Mouse (Mus musculus) thymus, adult 2 months (tissue): ENCODE results near the gene Nsf. TPM values are rescaled to one million over a fixed set of nuclear protein-coding genes. Genes with fewer than 3 reads are reported as not detected.
A peak's percentile ranks its signal among the peaks of the same experiment; 100 is the strongest.

Experiments used
- DNase-seq: peaks from one replicate; pipeline ENCODE4 v3.0.0; 2021
- H3K27ac ChIP-seq: fragments of 200-500 bp; 2 replicates; pipeline ENCODE4 v1.5.1; 2012; ENCODE audit warnings: low read length, control low read depth; ENCODE audit not compliant: control insufficient read depth, insufficient read depth
- H3K27me3 ChIP-seq: fragments of 200-500 bp; 2 replicates; pipeline ENCODE4 v1.6.1; 2012; ENCODE audit warnings: mild to moderate bottlenecking, low read length, moderate library complexity, mixed read lengths; ENCODE audit not compliant: control insufficient read depth, insufficient read depth
- H3K36me3 ChIP-seq: fragments of 200-500 bp; 2 replicates; pipeline ENCODE4 v1.6.1; 2012; ENCODE audit warnings: mild to moderate bottlenecking, low read length, moderate library complexity; ENCODE audit not compliant: control insufficient read depth, insufficient read depth
- H3K4me1 ChIP-seq: fragments of 200-500 bp; replicated peaks from 2 replicates; pipeline ENCODE4 v1.6.1; 2012; ENCODE audit warnings: low read length; ENCODE audit not compliant: control insufficient read depth, insufficient read depth
- H3K4me3 ChIP-seq: fragments of 200-500 bp; 2 replicates; pipeline ENCODE4 v1.5.1; 2012; ENCODE audit warnings: mild to moderate bottlenecking, low read length, control low read depth, moderate library complexity; ENCODE audit not compliant: control insufficient read depth, insufficient read depth
- CTCF ChIP-seq: fragments of 200-500 bp; IDR thresholded peaks from 2 replicates; pipeline ENCODE4 v1.5.1; 2012; ENCODE audit warnings: mild to moderate bottlenecking, control low read depth, low read length, moderate library complexity, borderline replicate concordance; ENCODE audit not compliant: control insufficient read depth, poor library complexity, insufficient read depth; ENCODE audit errors: extremely low read depth
- POLR2A ChIP-seq: fragments of 200-500 bp; IDR thresholded peaks from 2 replicates; pipeline ENCODE4 v1.6.1; 2012; ENCODE audit warnings: mild to moderate bottlenecking, low read length, control low read depth, moderate library complexity; ENCODE audit not compliant: control insufficient read depth, poor library complexity, insufficient read depth; ENCODE audit errors: extremely low read depth
- WGBS: fragments of 180-500 bp; shearing (Covaris S2); methylation state at CpG from one replicate; pipeline ENCODE4 v1.1.7; 2018; 5-methylcytosine and 5-hydroxymethylcytosine counted together
- polyA plus RNA-seq: library from polyadenylated mRNA; depleted of rRNA; stranded (reverse); fragments of >200 nt; gene quantifications from 2 replicates; pipeline ENCODE4 v1.2.3, GENCODE M21; 2012

Gene Nsf
- polyA plus RNA-seq, 1 experiment = 52.5 TPM

GRCm38 (mm10) chr11:103969278-103969677 is 15.4 kb upstream of the Nsf start:
- no peak overlapping the region for H3K4me3 ChIP-seq
- TF ChIP-seq CTCF (no peak), POLR2A (no peak)
- H3K36me3 ChIP-seq = peaks cover 15% of the 10 kb centered on the region
- 93% methylated on average over 5 of the region's 5 CpGs for WGBS
- no peak for DNase-seq
- no peak overlapping the region for H3K27ac ChIP-seq
- H3K27me3 ChIP-seq = no peaks in the 10 kb centered on the region
- H3K4me1 ChIP-seq = 0 out of 2 replicates have a peak, but pooled peaks cover 3% of the 10 kb centered on the region

GRCm38 (mm10) chr11:103967106-103967735 is 13.4 kb upstream of the Nsf start:
- WGBS = 5% methylated on average over 20 of the region's 20 CpGs
- Histone ChIP-seq H3K4me1 (0 out of 2 replicates have a peak, but pooled peaks cover 3% of the 10 kb centered on the region), H3K4me3 (peak overlapping the region; percentile 80), H3K27me3 (no peaks in the 10 kb centered on the region), H3K27ac (no peak overlapping the region), H3K36me3 (no peaks in the 10 kb centered on the region)
- TF ChIP-seq CTCF = no peak
- no peak for DNase-seq

- DNase-seq = no peak
- TF ChIP-seq POLR2A = no peak
- TF ChIP-seq CTCF = no peak
- WGBS = 85% methylated on average over 4 of the region's 4 CpGs
- peaks cover 8% of the 10 kb centered on the region for H3K4me1 ChIP-seq
- no peak overlapping the region for H3K27ac ChIP-seq
- no peak overlapping the region for H3K4me3 ChIP-seq
- no peaks in the 10 kb centered on the region for H3K27me3 ChIP-seq
- H3K36me3 ChIP-seq = no peaks in the 10 kb centered on the region
These were observed 3.0 kb upstream of the Nsf start for GRCm38 (mm10) chr11:103956866-103957265.

GRCm38 (mm10) chr11:103953032-103953895 is 592 bp downstream of the Nsf start:
- TF ChIP-seq CTCF (no peak), POLR2A (no peak)

GRCm38 (mm10) chr11:103952635-103953031 is 1.2 kb downstream of the Nsf start:
- Histone ChIP-seq H3K4me1 (peaks cover 18% of the 10 kb centered on the region), H3K36me3 (no peaks in the 10 kb centered on the region), H3K27ac (no peak overlapping the region), H3K4me3 (no peak overlapping the region), H3K27me3 (no peaks in the 10 kb centered on the region)
- TF ChIP-seq POLR2A = no peak
- TF ChIP-seq CTCF = no peak
- WGBS = 93% methylated on average over 5 of the region's 5 CpGs
- no peak for DNase-seq

More at GRCm38 (mm10) chr11:103953032-103953895, 592 bp downstream of the Nsf start:
- H3K27ac ChIP-seq = no peak overlapping the region
- peak overlapping the region; percentile 93 for H3K4me3 ChIP-seq
- H3K4me1 ChIP-seq = peaks cover 18% of the 10 kb centered on the region
- H3K27me3 ChIP-seq = no peaks in the 10 kb centered on the region
- peak; percentile 54 for DNase-seq
- 3% methylated on average over 32 of the region's 32 CpGs for WGBS
- no peaks in the 10 kb centered on the region for H3K36me3 ChIP-seq

- 9% methylated on average over 7 of the region's 7 CpGs for WGBS
- H3K27me3 ChIP-seq = no peaks in the 10 kb centered on the region
- H3K4me3 ChIP-seq = no peak overlapping the region
- no peak for DNase-seq
- no peak overlapping the region; the same call in 1 of the 2 replicates for H3K27ac ChIP-seq
- H3K4me1 ChIP-seq = peaks cover 18% of the 10 kb centered on the region
- H3K36me3 ChIP-seq = no peaks in the 10 kb centered on the region
- TF ChIP-seq POLR2A (no peak), CTCF (no peak)
These were observed 2.8 kb downstream of the Nsf start for GRCm38 (mm10) chr11:103951106-103951505.
